Mouse (Mus musculus) embryonic fibroblast, embryonic 13.5 days (primary cell): ENCODE measurements at regions not wholly inside any gene's neighbourhood (a gene's known extent, or its start where the extent isn't known, plus 50 kb on each side); places are given as distances from the start of the nearest gene placed in this dataset.

Experiments used
- CTCF ChIP-seq: IDR thresholded peaks from 2 replicates; pipeline ENCODE4 v1.5.1; 2011; ENCODE audit warnings: mild to moderate bottlenecking, control low read depth, low read length, moderate library complexity, borderline replicate concordance; ENCODE audit not compliant: insufficient read depth
- POLR2A ChIP-seq: IDR thresholded peaks from 2 replicates; pipeline ENCODE4 v1.6.1; 2011; ENCODE audit warnings: low read depth, mild to moderate bottlenecking, control low read depth, low read length, moderate library complexity

GRCm38 (mm10) chr8:12019272-12019671, 179.0 kb downstream of the Tex29 start:
- TF ChIP-seq CTCF (no peak), POLR2A (no peak)
